13 mouse cellular contexts compared by ENCODE assay signal in genomic region chr5:25092630-25093245, GRCm38 (mm10). TPM values are rescaled to one million over a fixed set of nuclear protein-coding genes. Genes with fewer than 3 reads are reported as not detected.
DNase-seq lines count a peak whose midpoint lies in the region; ATAC-seq and TF ChIP-seq lines count a peak whose summit lies in the region.
"Had no signal": no experiment of that assay in that cellular context is flagged by ENCODE, and none has a peak within 500 bp of the region (broad histone marks: within the 10 kb centered on the region; RNA-seq: fewer than 3 reads in every experiment).

No protein-coding gene starts in this region.

- in situ Hi-C loops in Patski (cut with MboI; ENCODE audit: low pct_unique_long_range_greater_than_20kb), result loop anchor here (5.0 kb wide), 1 partner anchor 70 kb away; no protein-coding TSS in a partner anchor

- peak; percentile 88 for ATAC-seq in Patski

- POLR2A ChIA-PET in Patski (lab: Charles Lee), result interaction anchor here (1.3 kb wide), 1 partner anchor 72 kb away, joined by 4 read pairs; no protein-coding TSS in a partner anchor

- H3K27me3 ChIP-seq in Patski, result no peaks in the 10 kb centered on the region
- peaks cover 15% of the 10 kb centered on the region for H3K27me3 ChIP-seq in embryonic facial prominence, embryonic 10.5 days (replicated peaks; ENCODE audit: low read depth, poor library complexity, severe bottlenecking)

- no peak overlapping the region for H3K4me3 ChIP-seq in embryonic facial prominence, embryonic 10.5 days
- H3K4me3 ChIP-seq: forebrain, embryonic 12.5 days; midbrain, embryonic 12.5 days; myocyte had no signal

- H3K9me3 ChIP-seq in embryonic facial prominence, embryonic 10.5 days, result no peaks in the 10 kb centered on the region
- H3K9me3 ChIP-seq: forebrain, embryonic 12.5 days; midbrain, embryonic 12.5 days had no signal

- H3K27ac ChIP-seq in embryonic facial prominence, embryonic 10.5 days (replicated peaks), result no peak overlapping the region
- H3K27ac ChIP-seq: forebrain, embryonic 12.5 days; hindbrain, embryonic 14.5 days; midbrain, embryonic 12.5 days had no signal

- 76% methylated on average over 8 of the region's 8 CpGs for WGBS in embryonic facial prominence, embryonic 10.5 days

- no peaks in the 10 kb centered on the region for H3K36me3 ChIP-seq in embryonic facial prominence, embryonic 10.5 days (replicated peaks)
- H3K36me3 ChIP-seq: forebrain, embryonic 12.5 days; midbrain, embryonic 12.5 days had no signal

- no peaks in the 10 kb centered on the region for H3K4me1 ChIP-seq in embryonic facial prominence, embryonic 10.5 days
- H3K4me1 ChIP-seq: forebrain, embryonic 12.5 days; midbrain, embryonic 12.5 days had no signal

- DNase-seq in B cell, adult 2 months, result peak; percentile 34 to 41
- peak; percentile 83 for DNase-seq in Patski (ENCODE audit: low read depth, low spot score)
- DNase-seq in kidney, adult 18-20 months, result peak; percentile 72
- DNase-seq in kidney, postnatal 14 days, result peak; percentile 82
- no peak for DNase-seq in yolk sac, embryonic 10.5 days (ENCODE audit: low spot score)
- no peak for DNase-seq in right cerebral cortex, adult 2 months (ENCODE audit: low spot score in 2 of 2)
- no peak for DNase-seq in embryonic facial prominence, embryonic 10.5 days (ENCODE audit: low spot score)
- DNase-seq: heart, adult 18-20 months; lung, postnatal 36 days had no signal

- TF ChIP-seq CTCF in Patski (IDR thresholded peaks at IDR 0.05), result no peak

- CTCF ChIA-PET in Patski (lab: Charles Lee), result interaction anchor here (1.0 to 2.7 kb wide), 6 partner anchors 14 to 83 kb away, joined by 4 to 6 read pairs (median 4); no protein-coding TSS in a partner anchor

RNA-seq across cellular contexts. Expression of gene Prkag2, which starts 7.7 kb away (rescaled TPM):
- polyA plus RNA-seq in Patski (2021), result 37.7 TPM
- polyA plus RNA-seq in embryonic facial prominence, embryonic 10.5 days (2016; fragmentation: Nextera tagmentation; extraction: Ambion mirVana), result 38.2 and 39.5 TPM in 2 replicates

Comparison
In these comparisons a context has a peak if more than half of its experiments do, and no peak if none do; other contexts are left out.
1. DNase-seq: peak in B cell, adult 2 months (2 of 2), Patski (single experiment), kidney, adult 18-20 months (single experiment) and kidney, postnatal 14 days (single experiment); none in yolk sac, embryonic 10.5 days (single experiment), right cerebral cortex, adult 2 months (0 of 2) and embryonic facial prominence, embryonic 10.5 days (single experiment).